6 mouse cellular contexts compared by ENCODE assay signal in genomic region chr9:123388087-123389007, GRCm38 (mm10). TPM values are rescaled to one million over a fixed set of nuclear protein-coding genes. Genes with fewer than 3 reads are reported as not detected.
DNase-seq lines count a peak whose midpoint lies in the region; ATAC-seq and TF ChIP-seq lines count a peak whose summit lies in the region.
"Not testable (repeated sequence)": the region's sequence is repeated elsewhere in the genome, so short reads cannot be mapped to it uniquely, and the experiment has no call there.

No protein-coding gene starts in this region.

- not testable (repeated sequence) for TF ChIP-seq CTCF in MEL (IDR thresholded peaks at IDR 0.05 in 2 of 3, conservative IDR thresholded peaks at IDR 0.05 in 1 of 3; ENCODE audit: control insufficient read depth in 1 of 3, insufficient read depth in 1 of 3, low read depth in 2 of 3, low read length in 3 of 3, poor library complexity in 1 of 3, severe bottlenecking in 1 of 3); brain, embryonic 14.5 days (IDR thresholded peaks at IDR 0.05; ENCODE audit: borderline replicate concordance, extremely low read depth, insufficient read depth, insufficient read length)

- H3K9me3 ChIP-seq in MEL (replicated peaks; ENCODE audit: insufficient read depth, low read length); forebrain, embryonic 14.5 days (replicated peaks; ENCODE audit: control insufficient read depth, low read length): not testable (repeated sequence)

- H3K79me2 ChIP-seq in MEL (ENCODE audit: control insufficient read depth, insufficient read depth, low read length, poor library complexity): not testable (repeated sequence)

- H3K4me1 ChIP-seq in MEL (ENCODE audit: control insufficient read depth in 1 of 2, insufficient read depth in 2 of 2, low read length in 2 of 2): peaks cover 33 to 45% of the 10 kb centered on the region in 2 experiments
- peaks cover 23% of the 10 kb centered on the region for H3K4me1 ChIP-seq in forebrain, embryonic 14.5 days (ENCODE audit: control insufficient read depth, insufficient read depth, low read length)

- TF ChIP-seq EP300 in MEL (IDR thresholded peaks at IDR 0.05; ENCODE audit: low read depth in 1 of 2, low read length in 2 of 2): peak; percentile 83 to 86

- TF ChIP-seq RAD21 in MEL (IDR thresholded peaks at IDR 0.05; ENCODE audit: low read depth, low read length): not testable (repeated sequence)

- H3K27me3 ChIP-seq in MEL (ENCODE audit: control insufficient read depth in 1 of 2, insufficient read depth in 2 of 2, low read length in 2 of 2); forebrain, embryonic 14.5 days (replicated peaks; ENCODE audit: control insufficient read depth, insufficient read depth, low read length): not testable (repeated sequence)

- H3K36me3 ChIP-seq in MEL (ENCODE audit: control insufficient read depth in 1 of 2, insufficient read depth in 2 of 2, low read length in 2 of 2): peaks cover 1 to 51% of the 10 kb centered on the region in 2 experiments; a peak in 3 of 4 replicates
- H3K36me3 ChIP-seq in forebrain, embryonic 14.5 days (ENCODE audit: control insufficient read depth, insufficient read depth, low read length): not testable (repeated sequence)

- peak overlapping the region; percentile 73 for H3K9ac ChIP-seq in MEL (ENCODE audit: control insufficient read depth, low read depth, low read length, poor library complexity, severe bottlenecking)
- H3K9ac ChIP-seq in forebrain, embryonic 14.5 days (ENCODE audit: low read length): not testable (repeated sequence)

- peak; percentile 22 to 65; a peak in 2 of 4 replicates for TF ChIP-seq POLR2A in MEL (IDR thresholded peaks at IDR 0.05; ENCODE audit: control insufficient read depth in 1 of 2, insufficient read depth in 1 of 2, low read depth in 1 of 2, low read length in 2 of 2, poor library complexity in 1 of 2)
- TF ChIP-seq POLR2A in brain, embryonic 14.5 days (IDR thresholded peaks at IDR 0.05; ENCODE audit: borderline replicate concordance, extremely low read depth, insufficient read depth, insufficient read length, poor library complexity, severe bottlenecking): not testable (repeated sequence)

- ATAC-seq in forebrain, embryonic 14.5 days: not testable (repeated sequence)
- ATAC-seq in megakaryocyte, adult 5-6 weeks (ENCODE audit: poor library complexity, severe bottlenecking): peak; percentile 57; the same call in 1 of the 2 replicates

- whole genome bisulfite sequencing in forebrain, embryonic 14.5 days: 95% methylated on average over 12 of the region's 21 CpGs

- H3K27ac ChIP-seq in MEL (ENCODE audit: control insufficient read depth, low read depth, low read length): peak overlapping the region; percentile 95
- H3K27ac ChIP-seq in forebrain, embryonic 14.5 days (ENCODE audit: low read depth, low read length): not testable (repeated sequence)

- peak; percentile 91 for DNase-seq in MEL (ENCODE audit: low read depth, low spot score)
- DNase-seq in brain, embryonic 14.5 days (ENCODE audit: low read depth): peak; percentile 40
- DNase-seq in forebrain, embryonic 14.5 days (ENCODE audit: low spot score): peak; percentile 33
- DNase-seq in heart, adult 11 months: peak; percentile 22
- DNase-seq in testis, postnatal 10 days (ENCODE audit: low spot score): peak; percentile 4

- peak overlapping the region; percentile 47 to 59 for H3K4me3 ChIP-seq in MEL (ENCODE audit: control insufficient read depth in 1 of 2, insufficient read depth in 1 of 2, low read depth in 2 of 2, low read length in 2 of 2)
- H3K4me3 ChIP-seq in forebrain, embryonic 14.5 days (ENCODE audit: low read depth, low read length): not testable (repeated sequence)

- not testable (repeated sequence) for H3K4me2 ChIP-seq in forebrain, embryonic 14.5 days (ENCODE audit: low read length)

TF ChIP-seq in MEL, 35 proteins besides CTCF, POLR2A, EP300 and RAD21:
- TF ChIP-seq TCF12 (IDR thresholded peaks at IDR 0.05; ENCODE audit: low read depth, low read length): peak; percentile 66
- TF ChIP-seq RCOR1 (IDR thresholded peaks at IDR 0.05; ENCODE audit: low read depth, low read length): peak; percentile 71
- TF ChIP-seq TBP (IDR thresholded peaks at IDR 0.05; ENCODE audit: low read depth, low read length): peak; percentile 43; the same call in 1 of the 2 replicates
- TF ChIP-seq MYB (IDR thresholded peaks at IDR 0.05; ENCODE audit: low read depth, low read length): peak; percentile 68
- peak; percentile 75; the same call in 1 of the 2 replicates for TF ChIP-seq MAZ (IDR thresholded peaks at IDR 0.05; ENCODE audit: low read depth, low read length)
- peak; percentile 33 for TF ChIP-seq TAL1 (IDR thresholded peaks at IDR 0.05; ENCODE audit: low read length)
- TF ChIP-seq ELF1 (IDR thresholded peaks at IDR 0.05; ENCODE audit: low read depth, low read length): peak; percentile 6; the same call in 1 of the 2 replicates
- TF ChIP-seq ZMIZ1 (IDR thresholded peaks at IDR 0.05; ENCODE audit: low read depth, low read length): peak; percentile 54
- peak; percentile 73 for TF ChIP-seq MXI1 (IDR thresholded peaks at IDR 0.05; ENCODE audit: low read depth, low read length)
- TF ChIP-seq KAT2A (conservative IDR thresholded peaks at IDR 0.05; ENCODE audit: low read depth, low read length): 0 out of 2 replicates have a peak, but pooled peaks have one; percentile 9
- 0 out of 2 replicates have a peak, but pooled peaks have one; percentile 14 for TF ChIP-seq ZNF384 (IDR thresholded peaks at IDR 0.05; ENCODE audit: low read depth, low read length)
- peak; percentile 46 for TF ChIP-seq NELFE (IDR thresholded peaks at IDR 0.05; ENCODE audit: low read depth, low read length)
- peak; percentile 92 for TF ChIP-seq GATA1 (IDR thresholded peaks at IDR 0.05; ENCODE audit: low read depth, low read length)
- peak; percentile 51 for TF ChIP-seq MYC (IDR thresholded peaks at IDR 0.05; ENCODE audit: low read depth, low read length)
- TF ChIP-seq MAX (IDR thresholded peaks at IDR 0.05; ENCODE audit: low read length): peak; percentile 62
- peak; percentile 52 for TF ChIP-seq HCFC1 (IDR thresholded peaks at IDR 0.05; ENCODE audit: low read depth, low read length)
- TF ChIP-seq POLR2AphosphoS5 (IDR thresholded peaks at IDR 0.05; ENCODE audit: borderline replicate concordance, low read depth, low read length): peak; percentile 19; the same call in 1 of the 2 replicates
- TF ChIP-seq MAFK (IDR thresholded peaks at IDR 0.05; ENCODE audit: borderline replicate concordance, low read depth, low read length): 0 out of 2 replicates have a peak, but pooled peaks have one; percentile 9
- TF ChIP-seq CHD1 (IDR thresholded peaks at IDR 0.05; ENCODE audit: low read depth, low read length): peak; percentile 53; the same call in 1 of the 2 replicates
- TF ChIP-seq ETS1 (IDR thresholded peaks at IDR 0.05; ENCODE audit: low read depth, low read length): peak; percentile 89
- TF ChIP-seq NRF1 (IDR thresholded peaks at IDR 0.05; ENCODE audit: insufficient read depth, low read depth, low read length, poor library complexity, severe bottlenecking): peak; percentile 49
- peak; percentile 70 for TF ChIP-seq POLR2AphosphoS2 (IDR thresholded peaks at IDR 0.05; ENCODE audit: low read length)
- peak; percentile 89 for TF ChIP-seq SIN3A (IDR thresholded peaks at IDR 0.05; ENCODE audit: low read length)

RNA-seq across cellular contexts. Expression of gene Lars2, which starts 21.6 kb away (rescaled TPM):
- total RNA-seq in MEL (2012; rRNA removed): 10,095 and 12,669 TPM in 2 replicates
- 100 to 1,000 TPM; 634 to 684 TPM for polyA plus RNA-seq in MEL (2012; ENCODE audit: insufficient read depth in 1 of 2, insufficient read length in 2 of 2, low read depth in 1 of 2, low replicate concordance in 2 of 2, missing spikeins in 1 of 2)
- 356 and 1,494 TPM in 2 replicates for polyA plus RNA-seq in brain, embryonic 14.5 days (2012; rRNA removed)
- 1,006 and 1,510 TPM in 2 replicates for polyA plus RNA-seq in forebrain, embryonic 14.5 days (2014; fragmentation: Nextera tagmentation; extraction: Ambion mirVana)
- 2,599 and 2,847 TPM in 2 replicates for total RNA-seq in megakaryocyte, adult 5-6 weeks (2015)
- total RNA-seq in megakaryocyte, adult 5-6 weeks (2017): 12.8 and 16.2 TPM in 2 replicates

Comparison
In these comparisons a context has a peak if more than half of its experiments do, and no peak if none do; other contexts are left out.
1. DNase-seq: peak in every context shown above with its lines; median percentile 91 in MEL; 40 in brain, embryonic 14.5 days; 33 in forebrain, embryonic 14.5 days; 22 in heart, adult 11 months; 4 in testis, postnatal 10 days.